Mouse (Mus musculus) left cerebral cortex, postnatal 10 days (tissue): ENCODE results near the gene Usp7. TPM values are rescaled to one million over a fixed set of nuclear protein-coding genes. Genes with fewer than 3 reads are reported as not detected.
A peak's percentile ranks its signal among the peaks of the same experiment; 100 is the strongest.
"Not testable (repeated sequence)": the region's sequence is repeated elsewhere in the genome, so short reads cannot be mapped to it uniquely, and the experiment has no call there.

ENCODE experiments used
- DNase-seq, 2 experiments: peaks; one replicate each; pipeline ENCODE4 v3.0.0; 2021 to 2022; ENCODE audit warnings: low spot score in 2 of 2, mixed read lengths in 1 of 2; ENCODE audit errors: extremely low spot score in 1 of 2
- intact Hi-C: fragments of 180-260 bp; cut with DNase I; formaldehyde crosslinking; loops from one replicate; pipeline ENCODE4 v1.15.1; 2025
- total RNA-seq, 2 experiments: library from RNA; stranded (reverse); gene quantifications; 2 replicates each; pipeline ENCODE4 v1.2.3; 2021

The Usp7 gene
- total RNA-seq, 2 experiments from 2014 or later = 163 to 164 TPM

DNA sequence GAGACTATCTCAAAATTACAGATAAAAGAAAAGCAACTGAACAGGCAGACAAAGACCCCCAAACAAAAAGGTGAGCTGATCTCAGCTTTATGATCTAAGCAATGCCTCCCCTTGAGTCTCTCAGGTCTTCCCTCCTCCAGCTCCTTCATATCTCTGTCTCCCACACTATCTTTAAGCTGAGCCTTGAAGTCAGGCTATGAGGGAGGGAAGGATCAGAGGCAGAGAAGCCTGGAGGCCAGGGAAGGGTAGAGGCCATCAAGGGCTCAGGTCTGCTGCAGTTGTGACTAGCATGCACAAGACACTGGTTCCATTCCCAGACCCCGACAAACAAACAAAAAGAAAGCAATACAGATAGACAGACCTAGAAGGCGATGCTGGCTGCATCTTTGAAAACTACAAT, 30.2 kb downstream of the Usp7 start:
- intact Hi-C loops = no loop called here
- no peak for DNase-seq

- intact Hi-C loops = no loop called here
- no peak for DNase-seq
These were observed 31.1 kb downstream of the Usp7 start for GRCm38 (mm10) chr16:8761005-8761404.

DNA sequence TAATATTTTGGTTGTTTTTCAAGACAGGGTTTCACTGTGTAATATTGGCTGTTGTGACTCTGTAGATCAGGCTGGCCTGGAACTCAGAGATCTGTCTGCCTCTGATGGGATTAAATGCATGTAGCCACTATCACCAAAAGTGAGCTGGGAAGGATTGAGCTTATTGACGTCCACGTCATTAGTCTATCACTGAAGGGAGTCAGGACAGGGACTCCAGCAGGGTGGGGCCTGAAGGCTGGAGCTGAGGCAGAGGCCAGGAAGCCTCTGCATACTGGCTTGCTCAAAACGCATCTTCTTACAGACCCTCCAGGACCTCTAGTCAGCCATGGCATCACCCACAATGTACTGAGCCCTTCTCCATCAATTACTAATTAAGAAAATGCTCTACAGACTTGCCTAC, 33.1 kb downstream of the Usp7 start:
- no peak for DNase-seq
- intact Hi-C loops = no loop called here

- intact Hi-C loops = no loop called here
- DNase-seq = no peak
These were observed 33.9 kb downstream of the Usp7 start for GRCm38 (mm10) chr16:8758193-8758592.

DNA sequence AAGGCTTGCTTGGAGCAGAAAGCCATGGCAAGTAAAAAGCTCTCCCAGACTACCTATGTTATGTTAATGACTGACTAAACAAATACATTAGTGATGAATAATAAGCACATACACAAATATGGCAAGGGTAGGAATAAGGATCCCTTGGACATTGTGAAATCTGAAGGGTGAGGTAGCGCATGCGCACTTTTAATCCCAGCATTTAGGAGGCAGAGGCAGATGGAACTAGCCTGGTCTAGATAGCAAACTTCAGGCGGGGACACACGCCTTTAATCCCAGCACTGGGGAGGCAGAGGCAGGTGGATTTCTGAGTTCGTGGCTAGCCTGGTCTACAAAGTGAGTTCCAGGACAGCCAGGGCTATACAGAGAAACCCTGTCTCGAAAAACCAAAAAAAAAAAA, 34.5 kb downstream of the Usp7 start:
- DNase-seq, intact Hi-C loops: not testable (repeated sequence)

DNA sequence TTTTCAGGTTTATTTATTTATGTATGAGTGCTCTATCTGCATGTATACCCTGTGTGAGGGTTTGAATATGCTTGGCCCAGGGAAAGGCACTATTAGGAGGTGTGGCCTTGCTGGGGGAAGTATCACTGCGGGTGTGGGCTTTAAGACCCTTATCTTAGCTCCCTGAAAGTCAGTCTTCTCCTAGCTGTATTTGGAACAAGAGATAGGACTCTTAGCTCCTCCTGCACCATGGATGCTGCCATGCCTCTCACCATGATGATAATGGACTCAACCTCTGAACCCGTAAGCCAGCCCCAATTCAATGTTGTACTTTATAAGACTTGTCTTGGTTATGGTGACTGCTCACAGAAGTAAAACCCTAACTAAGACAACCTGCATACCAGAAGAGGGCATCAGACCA, 39.8 kb downstream of the Usp7 start:
- no peak for DNase-seq
- intact Hi-C loops = no loop called here

GRCm38 (mm10) chr16:8751555-8752235, 40.4 kb downstream of the Usp7 start:
- intact Hi-C loops = no loop called here

DNA sequence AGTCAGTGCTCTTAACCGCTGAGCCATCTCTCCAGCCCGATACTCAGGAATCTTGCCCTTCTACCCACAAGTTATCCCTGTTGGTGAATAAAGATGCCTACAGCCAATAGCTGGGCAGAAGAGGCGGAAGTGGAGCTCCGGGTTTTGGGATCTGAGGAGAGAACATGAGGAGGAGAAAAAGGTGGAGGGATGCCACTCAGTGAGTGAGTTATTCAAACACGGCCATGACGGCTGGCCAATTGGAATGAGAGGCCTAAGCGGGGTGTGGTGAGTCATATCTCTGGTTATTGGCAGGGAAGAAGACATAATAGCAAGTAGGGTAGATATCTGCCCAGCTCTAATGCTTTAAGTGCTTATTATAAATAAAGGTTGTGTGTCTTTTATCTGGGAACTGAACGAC, 43.2 kb downstream of the Usp7 start:
- intact Hi-C loops = no loop called here
- DNase-seq = no peak

More at GRCm38 (mm10) chr16:8751555-8752235, 40.4 kb downstream of the Usp7 start:
- no peak for DNase-seq

DNA sequence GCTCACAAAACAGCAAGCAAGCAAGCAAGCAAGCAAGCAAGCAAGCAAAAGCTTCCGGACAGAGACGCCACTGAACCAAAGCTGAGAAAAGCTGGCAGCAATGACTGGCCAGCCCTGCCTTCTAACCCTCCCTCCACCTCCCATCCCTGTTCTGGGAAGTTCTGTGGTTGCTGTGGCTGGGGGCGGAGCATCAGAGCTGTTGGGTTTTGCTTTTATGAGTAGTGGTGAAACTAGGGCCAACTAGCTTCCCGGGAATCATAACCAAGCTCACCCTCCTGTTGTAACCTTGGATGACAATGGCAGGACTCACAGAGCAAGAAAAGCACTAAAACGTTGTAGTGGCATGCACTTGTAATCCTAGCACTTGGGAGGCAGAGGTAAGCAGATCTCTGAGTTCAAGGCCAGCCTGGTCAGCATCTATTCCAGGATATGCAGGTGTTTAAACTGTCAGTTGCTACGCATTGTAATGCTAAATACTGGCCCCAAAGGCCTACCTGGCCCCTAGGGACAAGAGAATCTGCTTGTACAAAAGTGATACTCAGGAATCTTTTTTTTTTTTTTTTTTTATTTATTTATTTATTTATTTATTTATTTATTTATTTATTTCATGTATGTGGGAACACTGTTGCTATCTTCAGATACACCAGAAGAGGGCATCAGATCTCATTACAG, 43.8 kb downstream of the Usp7 start:
- intact Hi-C loops = no loop called here

GRCm38 (mm10) chr16:8747772-8748171, 44.3 kb downstream of the Usp7 start:
- DNase-seq = no peak
- intact Hi-C loops = no loop called here

More for the DNA sequence above, 43.8 kb downstream of the Usp7 start:
- no peak for DNase-seq

DNA sequence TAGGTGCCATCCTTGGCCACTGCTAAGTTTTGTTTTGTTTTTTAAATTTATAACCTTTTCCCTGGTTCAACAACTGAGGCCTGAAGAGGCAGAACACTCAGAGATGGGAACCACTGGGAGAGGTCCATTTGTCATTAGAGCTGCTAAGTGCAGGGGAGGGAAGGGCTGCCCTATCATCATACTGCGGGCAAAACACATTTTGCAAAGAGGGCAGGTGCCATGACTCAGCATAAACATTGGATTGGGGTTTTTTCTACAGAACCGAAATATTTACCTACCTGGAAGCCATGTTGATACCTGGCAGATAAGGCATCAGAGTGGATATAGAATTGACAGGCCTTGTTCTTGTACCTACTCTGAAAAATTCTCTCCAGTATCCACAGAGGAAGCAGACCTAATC, 45.6 kb downstream of the Usp7 start:
- intact Hi-C loops = no loop called here
- no peak for DNase-seq

- no peak for DNase-seq
- intact Hi-C loops = no loop called here
These were observed 46.4 kb downstream of the Usp7 start for GRCm38 (mm10) chr16:8745751-8746150.

GRCm38 (mm10) chr16:8743989-8744388, 48.1 kb downstream of the Usp7 start:
- DNase-seq = no peak
- intact Hi-C loops = no loop called here

DNA sequence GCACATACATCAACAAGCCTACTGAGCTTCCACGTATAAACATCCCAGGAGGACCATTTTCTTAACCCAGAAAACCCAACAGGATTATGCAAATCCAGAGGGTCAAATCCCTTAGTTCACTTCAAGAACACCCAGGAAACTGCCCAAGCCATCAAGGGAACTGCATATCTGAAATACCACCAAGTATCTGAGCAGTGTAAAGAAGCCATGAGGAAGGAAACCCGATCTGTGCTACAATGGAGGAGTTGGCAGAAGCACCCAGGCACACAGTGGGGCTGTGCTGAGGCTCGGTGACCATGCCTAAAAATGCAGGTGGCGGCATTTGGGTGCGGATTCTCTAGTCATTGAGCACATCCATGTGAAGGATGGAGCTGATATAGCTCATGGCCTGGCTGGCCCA, 50.4 kb downstream of the Usp7 start:
- intact Hi-C loops = no loop called here
- no peak for DNase-seq

DNA sequence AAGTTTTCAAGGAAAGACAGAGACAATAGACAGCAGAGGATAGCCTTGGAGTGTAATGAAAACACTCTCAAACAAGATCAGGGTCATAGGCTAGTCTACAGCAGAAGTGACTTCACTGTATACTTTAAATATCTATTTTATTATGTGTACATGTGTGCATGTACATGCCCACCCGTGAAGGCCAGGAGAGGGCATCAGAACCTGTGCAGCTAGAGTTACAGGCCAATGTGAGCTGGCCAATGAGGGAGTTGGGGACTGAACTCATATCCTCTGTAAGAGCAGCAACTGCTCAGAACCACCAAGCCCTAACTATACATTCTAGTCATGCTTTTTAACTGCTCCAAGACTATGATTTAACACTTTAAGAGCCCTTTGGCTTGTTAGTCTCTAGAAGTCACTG, 51.0 kb downstream of the Usp7 start:
- DNase-seq = no peak

GRCm38 (mm10) chr16:8738542-8739514, 53.3 kb downstream of the Usp7 start:
- peak; percentile 83 to 95 for DNase-seq
- intact Hi-C loops = loop anchor here (5.0 kb wide), 1 partner anchor 93 kb away; the partner anchor contains the start of gene 1810013L24Rik

More for the DNA sequence above, 51.0 kb downstream of the Usp7 start:
- intact Hi-C loops = no loop called here

- peak in 1 of 2 experiments; percentile 50 for DNase-seq
- intact Hi-C loops = loop anchor here (5.0 kb wide), 1 partner anchor 94 kb away; the partner anchor contains the start of gene 1810013L24Rik
These were observed 54.2 kb downstream of the Usp7 start for GRCm38 (mm10) chr16:8737666-8738541.

DNA sequence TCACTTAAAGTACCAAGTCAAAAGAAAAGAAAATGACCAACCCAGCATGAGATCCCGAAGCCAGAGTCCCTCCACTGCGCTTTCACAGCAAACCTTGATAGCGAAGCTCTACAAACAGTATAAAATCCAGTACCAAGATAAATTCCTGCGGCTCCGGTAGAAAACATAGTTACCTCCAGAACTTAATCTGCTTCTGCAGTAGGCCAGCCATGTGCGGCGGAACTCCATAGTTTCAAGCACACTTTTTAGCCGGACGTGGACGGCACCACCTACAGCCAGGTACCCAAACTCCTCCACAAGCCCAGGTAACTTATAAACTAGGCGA, 54.8 kb downstream of the Usp7 start:
- intact Hi-C loops = loop anchor here (5.0 kb wide), 1 partner anchor 95 kb away; the partner anchor contains the start of gene 1810013L24Rik
- no peak for DNase-seq
